Mouse (Mus musculus): ENCODE data around the gene Egf.

The Egf gene

GRCm38 (mm10) chr3:129650931-129651330 lies 104.2 kb downstream of the Egf start:
- no peak for DNase-seq (ENCODE audit: low spot score in 2 of 2)

- DNase-seq (ENCODE audit: low spot score in 2 of 2), result no peak
Observed at GRCm38 (mm10) chr3:129650293-129650612, 104.9 kb downstream of the Egf start.

- DNase-seq (ENCODE audit: low spot score in 2 of 2), result no peak
Observed at GRCm38 (mm10) chr3:129649586-129650292, 105.4 kb downstream of the Egf start.

- no peak for DNase-seq (ENCODE audit: low spot score in 2 of 2)
Observed at GRCm38 (mm10) chr3:129648598-129648997, 106.5 kb downstream of the Egf start.

- no peak for DNase-seq (ENCODE audit: low spot score in 2 of 2)
Observed at GRCm38 (mm10) chr3:129647312-129647711, 107.8 kb downstream of the Egf start.

- DNase-seq (ENCODE audit: low spot score in 2 of 2), result no peak
Observed at GRCm38 (mm10) chr3:129646781-129647180, 108.3 kb downstream of the Egf start.

GRCm38 (mm10) chr3:129645409-129645808 lies 109.7 kb downstream of the Egf start:
- DNase-seq (ENCODE audit: low spot score in 2 of 2), result no peak

- DNase-seq (ENCODE audit: low spot score in 2 of 2), result no peak
Observed at GRCm38 (mm10) chr3:129641621-129642020, 113.5 kb downstream of the Egf start.

GRCm38 (mm10) chr3:129640211-129641000 lies 114.7 kb downstream of the Egf start:
- no peak for DNase-seq (ENCODE audit: low spot score in 2 of 2)

- DNase-seq (ENCODE audit: low spot score in 2 of 2), result no peak
Observed at GRCm38 (mm10) chr3:129639701-129640100, 115.4 kb downstream of the Egf start.

- no peak for DNase-seq (ENCODE audit: low spot score in 2 of 2)
Observed at GRCm38 (mm10) chr3:129637446-129637845, 117.7 kb downstream of the Egf start.

GRCm38 (mm10) chr3:129634260-129634901 lies 120.7 kb downstream of the Egf start:
- DNase-seq (ENCODE audit: low spot score in 2 of 2), result peak in 1 of 2 experiments; percentile 25

- no peak for DNase-seq (ENCODE audit: low spot score in 2 of 2)
Observed at GRCm38 (mm10) chr3:129633518-129633917, 121.6 kb downstream of the Egf start.

- no peak for DNase-seq (ENCODE audit: low spot score in 2 of 2)
Observed at GRCm38 (mm10) chr3:129631857-129632256, 123.3 kb downstream of the Egf start.

GRCm38 (mm10) chr3:129631018-129631417 lies 124.1 kb downstream of the Egf start:
- DNase-seq (ENCODE audit: low spot score in 2 of 2), result no peak

Data from thymus, postnatal 10 days (tissue).